Mouse (Mus musculus) forebrain, embryonic 16.5 days (tissue): ENCODE results near the gene Chd3. TPM values are rescaled to one million over a fixed set of nuclear protein-coding genes. Genes with fewer than 3 reads are reported as not detected.
"Not testable (repeated sequence)": the region's sequence is repeated elsewhere in the genome, so short reads cannot be mapped to it uniquely, and the experiment has no call there.

Source experiments
- ATAC-seq: fragments of 200-750 bp; cut with Nextera tagmentation; 2 replicates; pipeline ENCODE4 v1.8.0; 2017; ENCODE audit warnings: mild to moderate bottlenecking, moderate library complexity
- H3K27ac ChIP-seq: fragments of 300-500 bp; sonication (generic); 2 replicates; pipeline ENCODE4 v1.5.1; 2014; ENCODE audit warnings: low read length, control low read depth
- H3K27me3 ChIP-seq: fragments of 300-500 bp; sonication (generic); replicated peaks from 2 replicates; pipeline ENCODE4 v1.6.1; 2014; ENCODE audit warnings: low read length; ENCODE audit not compliant: control insufficient read depth, insufficient read depth
- H3K36me3 ChIP-seq: fragments of 300-500 bp; sonication (generic); 2 replicates; pipeline ENCODE4 v1.6.1; 2014; ENCODE audit not compliant: control insufficient read depth, insufficient read depth
- H3K4me1 ChIP-seq: fragments of 300-500 bp; sonication (generic); replicated peaks from 2 replicates; pipeline ENCODE4 v1.6.1; 2014; ENCODE audit warnings: low read length; ENCODE audit not compliant: control insufficient read depth, insufficient read depth
- H3K4me2 ChIP-seq: fragments of 300-500 bp; sonication (generic); 2 replicates; pipeline ENCODE4 v1.6.1; 2014; ENCODE audit warnings: mild to moderate bottlenecking, low read length, control low read depth
- H3K4me3 ChIP-seq: fragments of 300-500 bp; sonication (generic); replicated peaks from 2 replicates; pipeline ENCODE4 v1.5.1; 2014; ENCODE audit warnings: mild to moderate bottlenecking, low read length, control low read depth
- H3K9ac ChIP-seq: fragments of 300-500 bp; sonication (generic); replicated peaks from 2 replicates; pipeline ENCODE4 v1.6.1; 2014; ENCODE audit warnings: low read depth, low read length, control low read depth
- H3K9me3 ChIP-seq: fragments of 300-500 bp; sonication (generic); 2 replicates; pipeline ENCODE4 v1.6.1; 2016; ENCODE audit warnings: low read length; ENCODE audit not compliant: control insufficient read depth
- WGBS: fragments of 180-500 bp; shearing (Covaris S2); extraction: QIAGEN DNeasy Blood & Tissue Kit; methylation state at CpG from one replicate; pipeline ENCODE4 v1.1.7; 2014; 5-methylcytosine and 5-hydroxymethylcytosine counted together
- polyA plus RNA-seq: library from polyadenylated mRNA; unstranded; fragments of >200 nt; fragmentation: Nextera tagmentation; extraction: Ambion mirVana; gene quantifications from 2 replicates; pipeline ENCODE4 v1.2.1, GENCODE M21; 2015

The Chd3 gene
- polyA plus RNA-seq, 1 experiment from 2014 or later = 146 TPM

GRCm38 (mm10) chr11:69394591-69395167 is 25.5 kb upstream of the Chd3 start:
- peak overlapping the region; percentile 97 for H3K9ac ChIP-seq
- peak overlapping the region; percentile 65 for H3K4me3 ChIP-seq
- not testable (repeated sequence) for ATAC-seq, H3K27me3 ChIP-seq, H3K36me3 ChIP-seq, H3K27ac ChIP-seq, H3K9me3 ChIP-seq
- H3K4me2 ChIP-seq = peak overlapping the region; percentile 56
- H3K4me1 ChIP-seq = peaks cover 24% of the 10 kb centered on the region
- WGBS = under 1% methylated on average over 31 of the region's 31 CpGs

- no peaks in the 10 kb centered on the region for H3K36me3 ChIP-seq
- H3K9me3 ChIP-seq = no peaks in the 10 kb centered on the region
- H3K4me1 ChIP-seq = peaks cover 15% of the 10 kb centered on the region
- WGBS = 51% methylated on average over 10 of the region's 10 CpGs
- H3K27me3 ChIP-seq = no peaks in the 10 kb centered on the region
- H3K9ac ChIP-seq = no peak overlapping the region
- H3K27ac ChIP-seq = no peak overlapping the region
- no peak overlapping the region for H3K4me3 ChIP-seq
- peak; percentile 17; the same call in 1 of the 2 replicates for ATAC-seq
- H3K4me2 ChIP-seq = no peak overlapping the region
Observed at GRCm38 (mm10) chr11:69390400-69391034, 21.3 kb upstream of the Chd3 start.

GRCm38 (mm10) chr11:69389531-69390399 is 20.6 kb upstream of the Chd3 start:
- WGBS = 54% methylated on average over 14 of the region's 14 CpGs
- Histone ChIP-seq H3K27me3 (no peaks in the 10 kb centered on the region), H3K9ac (no peak overlapping the region), H3K9me3 (no peaks in the 10 kb centered on the region), H3K27ac (no peak overlapping the region), H3K4me3 (no peak overlapping the region), H3K4me1 (peaks cover 15% of the 10 kb centered on the region), H3K4me2 (no peak overlapping the region), H3K36me3 (no peaks in the 10 kb centered on the region)
- ATAC-seq = no peak

GRCm38 (mm10) chr11:69388680-69389079 is 19.5 kb upstream of the Chd3 start:
- Histone ChIP-seq H3K4me2 (no peak overlapping the region), H3K27me3 (no peaks in the 10 kb centered on the region), H3K4me3 (no peak overlapping the region), H3K27ac (no peak overlapping the region), H3K4me1 (peaks cover 9% of the 10 kb centered on the region; the same call in 1 of the 2 replicates), H3K9me3 (no peaks in the 10 kb centered on the region), H3K9ac (no peak overlapping the region), H3K36me3 (no peaks in the 10 kb centered on the region)
- ATAC-seq = no peak
- 94% methylated on average over 4 of the region's 4 CpGs for WGBS

GRCm38 (mm10) chr11:69386758-69387157 is 17.6 kb upstream of the Chd3 start:
- H3K27ac ChIP-seq = no peak overlapping the region
- H3K4me3 ChIP-seq = no peak overlapping the region
- WGBS = 84% methylated on average over 7 of the region's 7 CpGs
- no peaks in the 10 kb centered on the region for H3K9me3 ChIP-seq
- no peak overlapping the region for H3K4me2 ChIP-seq
- H3K27me3 ChIP-seq = no peaks in the 10 kb centered on the region
- H3K4me1 ChIP-seq = peaks cover 14% of the 10 kb centered on the region
- no peak overlapping the region for H3K9ac ChIP-seq
- no peak for ATAC-seq
- no peaks in the 10 kb centered on the region for H3K36me3 ChIP-seq

- Histone ChIP-seq H3K4me3 (no peak overlapping the region), H3K4me2 (no peak overlapping the region), H3K27me3 (no peaks in the 10 kb centered on the region), H3K4me1 (peaks cover 10% of the 10 kb centered on the region), H3K9ac (no peak overlapping the region), H3K27ac (no peak overlapping the region), H3K9me3 (no peaks in the 10 kb centered on the region), H3K36me3 (no peaks in the 10 kb centered on the region)
- ATAC-seq = no peak
- 89% methylated on average over 6 of the region's 6 CpGs for WGBS
Observed at GRCm38 (mm10) chr11:69384979-69385378, 15.8 kb upstream of the Chd3 start.

GRCm38 (mm10) chr11:69382478-69383105 is 13.4 kb upstream of the Chd3 start:
- H3K9me3 ChIP-seq = no peaks in the 10 kb centered on the region
- peaks cover 5% of the 10 kb centered on the region; the same call in 1 of the 2 replicates for H3K4me1 ChIP-seq
- H3K27ac ChIP-seq = no peak overlapping the region
- H3K27me3 ChIP-seq = no peaks in the 10 kb centered on the region
- H3K36me3 ChIP-seq = no peaks in the 10 kb centered on the region
- H3K4me2 ChIP-seq = no peak overlapping the region
- no peak for ATAC-seq
- 50% methylated on average over 10 of the region's 10 CpGs for WGBS
- no peak overlapping the region for H3K9ac ChIP-seq
- no peak overlapping the region for H3K4me3 ChIP-seq

- H3K9ac ChIP-seq = no peak overlapping the region
- no peaks in the 10 kb centered on the region for H3K27me3 ChIP-seq
- H3K27ac ChIP-seq = no peak overlapping the region
- no peaks in the 10 kb centered on the region for H3K36me3 ChIP-seq
- H3K9me3 ChIP-seq = no peaks in the 10 kb centered on the region
- peaks cover 5% of the 10 kb centered on the region; the same call in 1 of the 2 replicates for H3K4me1 ChIP-seq
- ATAC-seq = no peak
- 71% methylated on average over 6 of the region's 6 CpGs for WGBS
- no peak overlapping the region for H3K4me3 ChIP-seq
- H3K4me2 ChIP-seq = no peak overlapping the region
Observed at GRCm38 (mm10) chr11:69381356-69381755, 12.2 kb upstream of the Chd3 start.

- WGBS = 88% methylated on average over 3 of the region's 3 CpGs
- ATAC-seq = no peak
- no peak overlapping the region for H3K4me2 ChIP-seq
- H3K27me3 ChIP-seq = no peaks in the 10 kb centered on the region
- H3K9ac ChIP-seq = no peak overlapping the region
- no peaks in the 10 kb centered on the region for H3K9me3 ChIP-seq
- no peaks in the 10 kb centered on the region for H3K36me3 ChIP-seq
- H3K4me1 ChIP-seq = peaks cover 5% of the 10 kb centered on the region; the same call in 1 of the 2 replicates
- H3K4me3 ChIP-seq = no peak overlapping the region
- no peak overlapping the region for H3K27ac ChIP-seq
Observed at GRCm38 (mm10) chr11:69379600-69379999, 10.4 kb upstream of the Chd3 start.
